Mouse (Mus musculus) ovary, adult 10 weeks (tissue): ENCODE data around the gene Map1b. TPM values are rescaled to one million over a fixed set of nuclear protein-coding genes. Genes with fewer than 3 reads are reported as not detected.

Experiments
- polyA plus RNA-seq: library from polyadenylated mRNA; stranded (reverse); fragments of 350-450 nt; fragmentation: Illumina TruSeq; extraction: RNeasy Lipid Tissue Mini Kit (QIAGEN cat#74804); gene quantifications from one replicate; pipeline ENCODE4 v1.2.3, GENCODE M21; 2014

Map1b gene
- polyA plus RNA-seq: 133 TPM

GRCm38 (mm10) chr13:99516448-99516881 is at the start of gene Map1b:
Map1b (minus strand) TSS chr13:99516540.

Other genes starting within 250 kb of the Map1b start
- 58.3 TPM for gene Ptcd2, start 171.8 kb downstream of the Map1b start, polyA plus RNA-seq
- gene Mrps27, start 171.8 kb downstream of the Map1b start, polyA plus RNA-seq: 107 TPM